Mouse (Mus musculus): ENCODE measurements around the gene Cdk9. TPM values are rescaled to one million over a fixed set of nuclear protein-coding genes. Genes with fewer than 3 reads are reported as not detected.

Gene Cdk9
- total and polyA plus RNA-seq, 3 experiments, result 30.9 to 125 TPM; not detected in 1

GRCm38 (mm10) chr2:32722581-32722980 lies 9.7 kb upstream of the Cdk9 start:
- no peak for DNase-seq (ENCODE audit: low read depth, low spot score)
- Histone ChIP-seq H3K9ac (ENCODE audit: control insufficient read depth, low read depth, low read length, poor library complexity, severe bottlenecking) (no peak overlapping the region), H3K27ac (ENCODE audit: control insufficient read depth, low read depth, low read length) (no peak overlapping the region), H3K27me3 (ENCODE audit: control insufficient read depth in 1 of 2, insufficient read depth in 2 of 2, low read length in 2 of 2) (no peaks in the 10 kb centered on the region), H3K4me3 (ENCODE audit: control insufficient read depth in 1 of 2, insufficient read depth in 1 of 2, low read depth in 2 of 2, low read length in 2 of 2) (no peak overlapping the region), H3K79me2 (ENCODE audit: control insufficient read depth, insufficient read depth, low read length, poor library complexity) (no peaks in the 10 kb centered on the region), H3K36me3 (ENCODE audit: control insufficient read depth in 1 of 2, insufficient read depth in 2 of 2, low read length in 2 of 2) (no peaks in the 10 kb centered on the region; a peak in 1 of 4 replicates), H3K4me1 (ENCODE audit: control insufficient read depth in 1 of 2, insufficient read depth in 2 of 2, low read length in 2 of 2) (peaks cover 0 to 8% of the 10 kb centered on the region in 2 experiments; a peak in 1 of 4 replicates), H3K9me3 (replicated peaks; ENCODE audit: insufficient read depth, low read length) (no peaks in the 10 kb centered on the region)
- no peak for TF ChIP-seq CTCF (IDR thresholded peaks at IDR 0.05 in 2 of 3, conservative IDR thresholded peaks at IDR 0.05 in 1 of 3; ENCODE audit: control insufficient read depth in 1 of 3, insufficient read depth in 1 of 3, low read depth in 2 of 3, low read length in 3 of 3, poor library complexity in 1 of 3, severe bottlenecking in 1 of 3)
- TF ChIP-seq SIN3A (IDR thresholded peaks at IDR 0.05; ENCODE audit: low read length), result no peak
- no peak for TF ChIP-seq POLR2AphosphoS5 (IDR thresholded peaks at IDR 0.05; ENCODE audit: borderline replicate concordance, low read depth, low read length)
- TF ChIP-seq BHLHE40 (IDR thresholded peaks at IDR 0.05; ENCODE audit: borderline replicate concordance, low read depth, low read length), result no peak
- TF ChIP-seq NELFE (IDR thresholded peaks at IDR 0.05; ENCODE audit: low read depth, low read length), result no peak
- TF ChIP-seq RCOR1 (IDR thresholded peaks at IDR 0.05; ENCODE audit: low read depth, low read length), result no peak

- Histone ChIP-seq H3K36me3 (ENCODE audit: control insufficient read depth in 1 of 2, insufficient read depth in 2 of 2, low read length in 2 of 2) (no peaks in the 10 kb centered on the region; a peak in 1 of 4 replicates), H3K9ac (ENCODE audit: control insufficient read depth, low read depth, low read length, poor library complexity, severe bottlenecking) (no peak overlapping the region), H3K4me1 (ENCODE audit: control insufficient read depth in 1 of 2, insufficient read depth in 2 of 2, low read length in 2 of 2) (peaks cover 0 to 6% of the 10 kb centered on the region in 2 experiments; a peak in 1 of 4 replicates), H3K27me3 (ENCODE audit: control insufficient read depth in 1 of 2, insufficient read depth in 2 of 2, low read length in 2 of 2) (no peaks in the 10 kb centered on the region), H3K9me3 (replicated peaks; ENCODE audit: insufficient read depth, low read length) (no peaks in the 10 kb centered on the region), H3K79me2 (ENCODE audit: control insufficient read depth, insufficient read depth, low read length, poor library complexity) (no peaks in the 10 kb centered on the region), H3K4me3 (ENCODE audit: control insufficient read depth in 1 of 2, insufficient read depth in 1 of 2, low read depth in 2 of 2, low read length in 2 of 2) (no peak overlapping the region), H3K27ac (ENCODE audit: control insufficient read depth, low read depth, low read length) (no peak overlapping the region)
- no peak for TF ChIP-seq KAT2A (conservative IDR thresholded peaks at IDR 0.05; ENCODE audit: low read depth, low read length)
- no peak for TF ChIP-seq RAD21 (IDR thresholded peaks at IDR 0.05; ENCODE audit: low read depth, low read length)
- TF ChIP-seq POLR2A (IDR thresholded peaks at IDR 0.05; ENCODE audit: control insufficient read depth in 1 of 2, insufficient read depth in 1 of 2, low read depth in 1 of 2, low read length in 2 of 2, poor library complexity in 1 of 2), result no peak
- TF ChIP-seq USF1 (IDR thresholded peaks at IDR 0.05; ENCODE audit: low read depth, low read length), result no peak
- no peak for TF ChIP-seq POLR2AphosphoS2 (IDR thresholded peaks at IDR 0.05; ENCODE audit: low read length)
- no peak for TF ChIP-seq ZNF384 (IDR thresholded peaks at IDR 0.05; ENCODE audit: low read depth, low read length)
- no peak for TF ChIP-seq ETS1 (IDR thresholded peaks at IDR 0.05; ENCODE audit: low read depth, low read length)
- no peak for TF ChIP-seq MEF2A (IDR thresholded peaks at IDR 0.05; ENCODE audit: extremely low read depth, insufficient replicate concordance, low read depth, low read length, poor library complexity, severe bottlenecking)
- TF ChIP-seq SIN3A (IDR thresholded peaks at IDR 0.05; ENCODE audit: low read length), result no peak
- TF ChIP-seq NRF1 (IDR thresholded peaks at IDR 0.05; ENCODE audit: insufficient read depth, low read depth, low read length, poor library complexity, severe bottlenecking), result no peak
- TF ChIP-seq MYC (IDR thresholded peaks at IDR 0.05; ENCODE audit: low read depth, low read length), result no peak
- TF ChIP-seq MXI1 (IDR thresholded peaks at IDR 0.05; ENCODE audit: low read depth, low read length), result no peak
- no peak for TF ChIP-seq CHD1 (IDR thresholded peaks at IDR 0.05; ENCODE audit: low read depth, low read length)
- TF ChIP-seq JUND (IDR thresholded peaks at IDR 0.05; ENCODE audit: low read depth, low read length), result no peak
- TF ChIP-seq MAFK (IDR thresholded peaks at IDR 0.05; ENCODE audit: borderline replicate concordance, low read depth, low read length), result no peak
- no peak for TF ChIP-seq TCF12 (IDR thresholded peaks at IDR 0.05; ENCODE audit: low read depth, low read length)
- TF ChIP-seq CHD2 (IDR thresholded peaks at IDR 0.05; ENCODE audit: low read length), result no peak
- no peak for TF ChIP-seq GABPA (IDR thresholded peaks at IDR 0.05; ENCODE audit: low read depth, low read length)
- DNase-seq (ENCODE audit: low read depth, low spot score), result no peak
These were observed 9.2 kb upstream of the Cdk9 start for GRCm38 (mm10) chr2:32722046-32722445.
